Mouse (Mus musculus) retina, postnatal 1 day (tissue): ENCODE results near the gene Dst.

Experiments
- DNase-seq: peaks from one replicate; pipeline ENCODE4 v3.0.0-alpha.2; 2012

Dst gene

DNA sequence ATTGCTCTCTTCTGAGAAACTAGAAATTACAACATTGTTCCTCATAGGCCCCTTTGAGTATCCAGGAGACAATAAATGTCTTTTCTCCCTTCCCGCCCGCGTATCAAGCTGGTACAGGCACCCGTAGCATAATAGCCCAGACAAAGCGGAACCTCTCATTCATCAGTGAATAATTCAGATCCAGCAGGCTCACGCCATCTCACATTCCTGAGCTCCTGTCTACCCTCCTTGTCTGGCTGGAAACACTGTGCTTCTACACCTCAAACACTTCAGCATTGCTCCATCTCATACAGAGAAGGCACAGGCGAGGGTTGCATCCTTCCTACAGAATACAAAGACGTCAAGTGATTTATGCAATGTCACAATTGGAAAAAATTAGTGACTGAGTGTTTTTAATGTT lies 23.8 kb downstream of the Dst start:
- DNase-seq, result no peak

DNA sequence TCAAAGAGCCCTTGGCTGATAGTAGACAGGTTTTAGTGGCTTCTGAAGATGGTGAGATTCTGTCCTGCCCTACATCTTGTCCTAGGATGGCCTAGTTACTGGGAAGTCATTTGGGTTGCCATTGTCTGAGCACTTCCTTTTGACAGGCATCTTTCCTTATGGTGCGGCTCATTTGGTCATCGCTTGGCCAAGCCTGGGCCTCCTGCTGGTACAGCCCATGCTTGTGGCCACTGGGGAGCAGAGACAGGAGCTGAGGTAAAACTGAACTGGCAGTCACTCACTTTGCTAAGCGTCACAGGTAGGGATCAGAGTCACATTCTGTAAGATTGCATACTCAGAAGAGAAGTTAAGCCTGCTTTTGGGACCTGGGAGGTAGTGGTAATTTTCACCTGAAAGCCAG lies 24.2 kb downstream of the Dst start:
- no peak for DNase-seq

DNA sequence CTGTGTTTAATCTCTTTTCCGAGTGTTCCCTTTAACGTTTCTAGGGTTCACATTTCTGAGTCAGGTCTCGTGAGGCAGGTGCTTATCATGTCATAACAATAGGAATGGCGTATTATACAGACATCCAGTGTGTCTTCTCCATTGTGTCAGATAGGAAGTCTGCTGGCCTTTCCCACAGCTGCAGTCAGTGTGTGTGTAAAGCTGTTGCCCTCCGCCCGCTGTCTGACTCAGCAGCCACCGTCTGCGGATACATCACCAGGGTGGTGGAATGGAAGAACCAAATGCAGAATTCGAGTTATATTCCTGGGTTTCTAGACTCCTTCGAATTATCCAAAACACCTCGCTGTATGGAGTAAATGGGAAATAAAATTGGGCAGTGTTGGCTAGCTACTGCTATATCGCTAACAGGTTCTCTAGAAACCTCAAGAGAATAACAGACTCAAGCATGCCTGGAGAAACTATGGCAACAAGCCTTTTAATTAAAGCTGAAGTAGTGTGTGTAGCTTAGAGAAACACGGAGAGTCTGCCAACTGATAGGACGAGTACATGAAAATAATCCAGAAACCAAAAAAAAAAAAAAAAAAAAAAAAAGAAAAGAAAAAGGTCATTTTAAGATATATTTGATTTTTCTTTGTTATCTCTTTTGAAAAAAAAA lies 24.9 kb downstream of the Dst start:
- DNase-seq, result no peak

DNA sequence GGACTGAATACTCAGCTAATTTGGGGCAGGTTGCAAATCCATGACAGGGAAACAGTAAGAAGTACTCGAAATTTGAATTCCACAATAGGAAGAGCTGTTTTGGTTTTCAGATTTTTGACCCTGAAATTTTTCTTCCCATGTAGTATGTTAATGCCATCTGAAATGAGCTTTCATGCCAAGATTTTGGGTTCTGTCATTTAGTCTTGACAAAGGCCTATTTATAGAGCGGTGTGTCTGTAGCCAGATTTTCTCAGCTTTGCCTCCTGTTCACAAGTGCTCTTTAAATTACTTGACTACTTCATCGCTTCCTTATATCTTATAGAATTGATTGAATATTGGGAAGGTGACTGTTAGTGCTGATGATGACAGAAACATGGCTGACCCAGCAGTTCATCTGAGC lies 27.9 kb downstream of the Dst start:
- DNase-seq, result no peak

DNA sequence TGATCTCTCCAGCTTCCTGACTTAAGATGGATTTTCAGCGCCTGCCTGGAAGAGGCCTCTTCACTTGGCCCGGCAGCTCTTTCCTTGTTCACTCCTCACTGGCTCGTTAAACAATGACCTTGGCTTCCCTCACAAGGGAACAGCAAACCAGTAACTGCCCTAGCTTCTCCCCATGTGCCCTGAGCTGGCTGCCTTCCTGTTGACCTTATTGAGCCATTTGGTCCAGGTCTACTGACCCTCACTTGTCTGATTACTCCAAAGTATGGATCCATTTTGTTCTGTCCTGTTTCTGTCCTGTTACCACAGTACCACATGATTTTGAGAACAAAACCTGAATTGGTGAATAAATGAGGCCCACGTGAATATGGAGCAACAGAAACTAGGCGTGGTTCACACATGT lies 31.8 kb downstream of the Dst start:
- DNase-seq, result no peak

DNA sequence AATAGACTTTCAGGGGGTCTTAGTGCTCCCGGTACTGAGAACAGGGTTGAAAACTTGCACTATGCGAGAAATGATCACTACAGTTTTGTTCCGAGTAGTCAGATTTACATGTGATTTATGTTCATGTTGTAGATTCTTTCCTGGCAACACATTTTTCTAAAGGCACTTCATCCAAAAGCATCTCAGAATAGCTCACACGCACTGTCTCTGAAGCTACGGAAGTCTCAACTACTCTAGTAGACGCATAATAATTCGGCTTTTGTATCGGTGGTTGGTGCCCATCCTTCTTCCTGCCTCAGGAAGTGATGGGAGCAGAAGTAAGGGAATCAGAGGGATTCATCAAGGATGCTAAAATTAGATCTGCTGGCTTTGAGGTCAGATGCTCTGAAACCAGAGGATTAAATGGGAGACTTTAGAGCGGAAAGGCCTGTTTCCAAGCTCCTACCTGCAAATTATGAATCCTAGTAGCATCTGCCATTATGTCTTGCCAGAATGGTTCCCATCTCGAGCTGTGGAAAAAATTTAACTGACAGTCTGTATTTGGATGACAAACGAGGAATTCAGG lies 32.4 kb downstream of the Dst start:
- no peak for DNase-seq

DNA sequence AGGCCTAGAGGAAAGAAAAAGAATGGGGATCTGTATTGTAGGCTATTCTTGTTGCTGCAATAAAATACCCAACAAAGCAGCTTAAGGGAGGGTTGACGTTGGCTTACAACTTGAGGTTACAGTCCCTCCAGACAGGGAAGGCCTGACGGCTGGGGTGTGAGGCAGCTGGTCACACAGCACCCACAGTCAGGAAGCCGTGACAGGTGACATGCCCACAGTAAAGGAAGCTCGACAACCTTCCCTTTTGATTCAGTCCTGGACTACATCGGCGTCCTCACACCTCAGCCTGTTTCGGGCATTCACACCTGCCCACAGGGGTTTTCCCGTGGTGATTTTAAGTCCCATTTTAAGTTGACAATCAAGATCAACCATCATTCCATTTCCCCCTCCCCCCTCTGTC lies 34.6 kb downstream of the Dst start:
- no peak for DNase-seq

DNA sequence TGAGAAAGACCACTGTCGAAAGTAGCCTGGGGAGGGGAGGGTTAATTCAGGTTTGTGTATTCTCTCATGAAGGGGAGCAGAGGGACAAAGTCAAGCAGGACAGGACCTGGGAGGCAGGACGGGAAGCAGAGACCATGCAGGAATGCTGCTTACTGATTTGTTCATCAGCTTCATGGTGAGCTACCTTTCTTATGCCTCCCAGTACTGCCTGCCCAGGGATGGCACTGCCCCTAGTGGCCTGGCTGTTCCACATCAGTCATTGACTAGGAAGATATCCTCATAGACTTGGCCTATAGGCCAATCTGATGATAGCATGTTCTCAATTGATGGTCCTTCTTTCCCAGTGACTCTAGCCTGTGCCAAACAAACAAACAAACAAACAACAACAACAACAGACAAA lies 35.9 kb downstream of the Dst start:
- DNase-seq, result no peak

DNA sequence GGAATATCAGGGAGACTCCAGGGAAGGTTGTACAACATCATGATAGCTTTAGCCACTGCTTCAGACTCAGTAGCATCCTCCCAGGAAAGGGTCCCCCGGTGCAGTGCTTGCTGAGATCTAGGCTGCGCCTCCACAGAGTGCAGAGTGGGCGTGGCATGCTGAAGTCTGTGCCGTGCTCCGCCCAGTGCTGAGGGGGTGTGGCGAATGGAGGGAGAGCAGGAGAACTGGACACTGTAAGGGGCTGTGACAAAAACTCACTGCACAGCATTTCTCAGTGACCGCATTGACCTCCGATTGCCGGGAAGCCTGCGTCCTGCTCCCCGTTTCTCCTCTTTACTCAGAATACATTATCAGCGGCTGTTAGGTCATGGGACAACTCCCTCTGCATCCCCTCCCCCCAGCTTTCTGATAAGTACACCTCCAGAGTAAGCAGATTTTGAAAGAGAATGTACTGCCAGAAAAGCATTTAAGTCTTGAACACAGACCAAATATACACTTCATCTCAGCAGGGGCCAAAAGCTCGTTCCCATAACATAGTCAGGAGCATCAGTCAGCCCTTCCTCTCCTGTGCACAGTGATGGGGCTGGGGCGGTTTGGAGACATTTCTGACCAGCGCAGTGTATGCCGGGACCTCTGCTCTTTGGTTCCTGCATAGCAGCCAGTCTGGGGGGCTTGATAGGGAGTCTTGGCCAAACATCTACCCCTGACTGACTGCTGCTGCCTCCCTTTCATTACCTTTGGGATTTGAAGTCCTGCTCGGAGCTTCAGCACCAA lies 37.1 kb downstream of the Dst start:
- DNase-seq, result peak; percentile 28

DNA sequence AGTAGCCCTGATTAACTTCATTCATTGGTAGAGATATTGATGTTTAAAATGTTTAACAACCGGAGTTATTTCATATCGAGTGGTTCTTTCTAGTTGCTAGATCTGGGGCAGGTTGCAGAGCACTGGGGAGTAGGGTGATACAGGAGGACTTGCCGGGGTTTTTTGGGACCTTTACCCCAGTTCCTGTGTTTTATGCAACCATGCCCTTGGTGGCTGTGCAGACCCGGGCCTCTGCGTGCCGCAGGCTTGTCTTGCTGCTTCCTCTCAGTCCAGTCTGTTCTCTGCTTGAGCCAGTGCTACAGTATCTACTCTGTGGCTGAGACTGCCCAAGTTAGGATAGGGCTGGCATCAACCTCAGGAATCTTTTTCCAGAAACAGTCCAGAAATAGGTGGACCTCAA lies 37.7 kb downstream of the Dst start:
- no peak for DNase-seq

DNA sequence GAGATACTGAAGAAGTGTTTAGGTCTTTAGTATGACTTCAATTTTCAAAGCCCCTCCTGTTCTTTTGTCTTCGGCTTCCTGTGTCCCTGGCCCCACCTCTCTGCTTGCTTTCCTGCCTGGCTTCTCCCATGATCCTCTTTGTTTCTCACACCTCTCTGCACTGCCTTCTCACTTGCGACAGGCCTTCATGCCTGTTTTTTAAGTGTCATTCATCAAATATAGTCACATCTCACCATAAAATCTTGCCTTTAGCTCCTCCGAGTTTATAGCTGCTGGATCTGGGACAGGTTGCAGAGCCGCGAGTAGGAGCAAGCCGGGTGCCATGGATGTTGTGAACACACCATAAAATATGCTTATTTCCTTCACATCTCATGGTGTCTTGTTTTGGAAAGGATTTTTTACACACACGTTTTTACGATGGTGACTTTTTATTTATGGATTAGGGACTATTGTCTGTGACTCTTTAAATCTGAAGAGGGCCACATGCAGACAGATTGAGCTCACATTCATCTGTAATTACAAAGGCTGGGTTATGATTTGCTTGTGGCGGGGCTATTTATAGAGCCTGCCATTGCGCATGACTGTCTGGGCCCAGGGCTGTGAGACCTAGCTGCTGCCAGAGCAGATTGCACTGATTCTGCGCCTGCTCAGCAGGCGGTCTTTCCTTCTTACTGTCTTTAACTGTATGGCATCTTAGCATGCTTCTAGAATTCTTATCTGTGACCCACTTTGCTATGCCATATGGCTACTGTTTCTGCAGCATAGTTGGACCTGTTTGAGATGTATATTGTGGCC lies 38.8 kb downstream of the Dst start:
- peak; percentile 70 for DNase-seq

DNA sequence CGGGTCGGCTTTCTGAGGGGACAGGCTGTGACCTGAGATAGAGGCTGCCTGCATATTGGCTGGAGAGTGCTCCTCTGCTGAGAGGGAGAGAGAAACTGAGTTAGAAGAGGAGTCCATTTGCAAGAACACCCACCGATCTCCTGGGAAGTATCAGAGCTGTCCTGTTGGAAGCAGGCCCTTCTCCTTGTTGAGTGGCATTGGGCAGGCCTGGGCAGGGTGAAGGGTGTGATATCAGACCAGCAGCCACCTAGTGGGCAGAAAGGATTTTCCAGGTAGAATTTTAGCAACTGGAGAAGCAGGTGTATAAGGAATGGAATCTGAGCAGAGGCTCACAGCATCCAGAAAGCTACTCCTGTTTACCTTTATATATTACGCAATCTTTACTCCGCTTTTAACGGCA lies 39.8 kb downstream of the Dst start:
- DNase-seq, result no peak

DNA sequence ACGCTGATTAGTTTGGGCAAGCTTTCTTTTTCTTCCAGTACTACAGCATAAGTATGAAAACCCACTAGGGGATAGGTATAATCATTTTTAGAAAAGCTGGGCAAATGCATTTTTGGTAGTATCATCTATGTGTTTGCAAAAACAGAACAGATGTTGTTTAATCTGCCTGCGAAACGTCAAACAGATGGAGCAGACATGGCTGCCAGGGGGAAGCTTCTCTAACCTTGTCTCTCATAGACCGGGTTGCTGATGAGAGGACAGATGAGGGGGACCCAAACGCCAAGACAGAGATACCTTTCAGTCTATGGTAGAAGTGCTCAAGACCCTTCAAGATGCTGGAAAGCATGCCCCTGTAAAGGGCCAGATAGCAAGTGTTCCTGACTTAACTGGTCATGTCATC lies 40.5 kb downstream of the Dst start:
- DNase-seq, result no peak

DNA sequence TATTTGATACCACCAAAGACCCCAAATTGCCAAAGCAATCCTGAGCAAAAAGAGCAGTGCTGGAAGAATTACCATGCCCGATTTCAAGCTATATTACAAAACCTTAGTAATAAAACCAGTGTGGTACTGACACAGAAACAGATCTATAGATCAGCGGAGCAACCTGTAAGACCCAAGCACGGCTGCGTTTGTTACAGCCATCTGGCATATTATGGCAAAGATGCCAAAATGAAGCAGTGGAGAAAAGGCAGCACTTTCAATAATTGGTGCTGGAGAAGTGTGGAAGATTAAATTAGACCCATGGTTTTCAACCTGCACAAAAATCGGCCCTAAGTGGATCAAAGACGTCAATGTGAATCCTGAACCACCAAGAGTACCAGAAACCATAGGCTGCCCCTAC lies 47.6 kb downstream of the Dst start:
- DNase-seq, result no peak

DNA sequence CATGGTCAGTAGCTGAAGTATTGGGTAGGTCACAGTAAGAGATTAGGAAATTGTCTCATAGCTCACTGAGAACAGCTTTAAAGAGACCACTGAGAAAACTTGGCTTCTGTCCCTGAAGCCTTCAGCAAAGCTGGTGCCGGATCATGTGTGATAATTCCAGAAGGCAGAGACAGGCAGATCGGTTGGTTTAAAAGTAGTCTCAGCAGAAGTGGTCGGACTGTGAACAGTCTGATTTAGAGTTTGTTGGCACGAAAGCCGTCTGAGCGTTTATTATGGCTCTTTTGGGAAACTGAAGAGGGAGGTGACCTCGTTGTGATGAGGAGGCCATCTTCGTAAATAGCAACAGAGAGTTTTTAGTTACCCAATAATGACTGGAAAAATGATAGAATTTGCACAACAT lies 52.4 kb downstream of the Dst start:
- DNase-seq, result no peak

DNA sequence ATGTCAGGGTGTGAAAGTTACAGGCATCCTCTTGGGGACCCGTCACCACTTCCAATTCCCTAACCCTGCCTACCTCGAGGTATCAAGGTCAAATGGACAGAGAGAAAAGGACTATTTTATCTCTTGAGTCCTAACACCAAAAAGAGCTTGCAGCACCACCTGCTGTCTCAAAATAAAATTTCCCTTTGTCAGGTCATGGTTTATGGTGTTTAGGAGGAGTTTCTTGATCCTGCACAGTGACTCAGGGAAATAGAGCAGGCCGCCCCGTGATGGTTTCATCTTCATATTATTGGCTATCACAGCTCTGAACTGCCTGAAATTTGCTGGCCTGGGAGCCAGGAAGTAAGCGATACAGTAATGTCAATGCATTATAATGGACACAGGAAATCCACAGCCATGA lies 56.6 kb downstream of the Dst start:
- DNase-seq, result peak; percentile 73

DNA sequence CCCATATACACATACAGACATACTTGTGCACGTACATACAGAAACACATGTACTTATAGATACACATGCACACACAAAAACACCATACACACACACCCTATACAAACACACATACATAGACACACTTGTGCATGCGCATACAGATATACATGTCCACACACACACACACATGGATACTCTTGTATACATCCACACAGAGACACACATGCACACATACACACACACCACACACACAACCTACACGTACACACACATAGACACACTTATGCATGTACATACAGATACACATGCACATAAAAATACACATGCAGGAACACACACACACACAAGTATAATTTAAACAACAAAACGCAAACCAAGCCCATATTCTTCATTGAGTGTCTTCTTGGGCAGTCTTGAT lies 57.8 kb downstream of the Dst start:
- DNase-seq, result no peak

DNA sequence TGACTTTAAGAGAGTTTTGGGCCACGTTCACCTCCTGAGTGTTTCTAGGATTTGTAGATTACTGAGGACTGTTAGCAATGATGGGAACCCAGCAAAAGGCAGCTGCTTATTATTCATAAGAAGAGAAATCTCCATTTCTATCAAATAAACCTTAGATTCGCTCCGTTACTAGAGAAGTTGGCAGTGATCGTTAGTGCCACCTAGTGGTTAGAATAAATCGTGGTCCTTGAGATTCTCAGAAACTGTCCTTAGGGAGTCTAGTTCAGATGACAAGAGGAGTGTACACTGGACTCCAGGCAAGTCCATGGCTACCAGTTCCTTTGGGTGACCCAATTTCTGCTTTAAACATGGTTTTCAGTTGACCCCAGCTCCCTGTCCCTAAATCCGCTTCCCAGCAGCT lies 58.3 kb downstream of the Dst start:
- DNase-seq, result peak; percentile 83

DNA sequence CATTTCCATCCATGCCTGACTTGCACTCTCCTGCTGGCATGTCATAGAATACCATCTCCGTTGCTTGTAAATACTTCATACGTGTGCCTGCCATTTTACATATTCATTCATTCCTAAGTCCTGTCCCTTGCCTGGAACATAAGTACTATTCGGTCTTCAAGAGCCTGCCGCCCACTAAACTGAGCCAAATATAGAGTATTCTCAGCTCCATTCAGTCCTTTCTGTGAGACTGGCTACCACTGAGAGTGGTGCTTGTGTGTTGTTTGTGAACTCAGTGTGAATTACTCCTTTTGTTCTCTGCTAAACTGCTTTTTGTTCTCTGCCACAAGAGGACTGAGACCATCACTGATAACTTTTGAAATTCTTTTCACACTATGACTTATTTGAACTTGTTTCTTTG lies 59.2 kb downstream of the Dst start:
- DNase-seq, result no peak

DNA sequence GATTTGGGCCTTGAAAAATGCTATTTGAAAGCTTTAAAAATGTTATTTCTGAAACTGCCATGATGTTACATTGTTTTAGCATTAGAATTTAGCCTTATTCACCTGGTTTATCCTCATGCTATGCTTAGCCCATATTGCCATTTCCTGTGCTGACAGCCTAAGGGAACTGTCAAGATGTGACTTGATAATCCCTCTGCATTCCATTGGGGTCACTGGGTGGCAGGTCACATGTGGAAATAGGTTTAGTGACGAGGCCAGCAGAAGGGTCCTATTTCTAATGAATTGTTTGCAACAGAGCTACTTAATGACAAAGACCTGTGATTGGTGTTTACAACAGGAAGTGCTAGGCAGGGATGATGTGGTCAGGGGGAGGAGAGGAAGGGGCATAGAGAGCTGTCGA lies 61.9 kb downstream of the Dst start:
- peak; percentile 15 for DNase-seq

DNA sequence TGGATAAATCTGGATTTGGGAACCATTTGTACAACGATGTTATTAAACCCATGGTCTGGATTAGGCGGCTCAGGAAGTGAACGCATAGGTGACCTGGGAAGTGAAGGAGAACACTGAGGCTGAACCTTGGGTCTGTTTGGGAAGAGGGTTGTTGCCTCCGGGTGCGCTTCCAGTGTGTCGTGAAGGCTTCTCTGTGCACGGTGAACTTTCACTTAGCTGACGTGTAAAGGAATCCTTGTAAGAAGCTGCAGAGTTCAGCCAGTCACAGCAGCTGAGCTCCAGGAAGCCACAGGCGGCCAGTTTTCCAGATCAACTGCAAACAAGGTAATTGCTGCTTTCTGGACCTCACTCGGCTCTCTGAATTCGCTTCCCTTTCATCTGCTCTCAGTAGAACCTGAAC lies 66.4 kb downstream of the Dst start:
- no peak for DNase-seq

DNA sequence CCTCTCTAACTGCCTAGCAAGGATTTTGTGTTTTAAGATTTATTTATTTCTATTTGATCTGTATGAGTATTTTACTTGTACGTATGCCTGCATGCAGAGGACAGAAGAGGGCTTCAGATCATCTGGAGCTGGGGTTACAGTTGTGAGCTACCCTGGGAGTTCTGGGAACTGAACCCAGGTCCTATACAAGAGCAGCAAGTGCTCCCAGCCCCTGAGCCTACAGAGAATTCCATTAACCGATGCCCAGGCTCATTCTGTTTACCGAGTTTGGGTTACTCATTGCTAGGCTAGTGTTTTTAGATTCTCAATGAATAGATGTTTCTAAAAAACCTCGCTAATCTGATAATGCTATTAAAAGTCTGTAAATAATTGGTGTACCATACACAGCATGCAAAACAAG lies 67.3 kb downstream of the Dst start:
- no peak for DNase-seq

DNA sequence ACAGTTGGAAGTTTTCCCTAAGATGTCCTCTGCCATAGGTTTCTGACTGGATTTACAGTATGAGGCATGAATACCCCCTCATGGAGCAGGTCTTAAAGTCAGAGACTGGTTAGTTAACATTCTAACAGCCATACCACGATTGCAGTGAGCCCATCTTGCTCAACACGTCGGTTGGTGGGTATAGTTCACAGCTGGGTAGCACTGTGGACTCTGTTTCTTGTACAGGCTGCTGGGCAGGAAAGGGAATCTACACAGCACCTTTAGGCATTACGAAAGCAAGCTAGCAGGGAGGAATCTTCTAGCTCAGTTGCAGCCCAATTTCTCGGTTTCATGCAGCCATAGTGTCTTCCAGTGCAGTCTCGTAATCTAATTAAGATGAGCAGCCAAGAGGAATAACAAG lies 69.8 kb downstream of the Dst start:
- DNase-seq, result no peak

DNA sequence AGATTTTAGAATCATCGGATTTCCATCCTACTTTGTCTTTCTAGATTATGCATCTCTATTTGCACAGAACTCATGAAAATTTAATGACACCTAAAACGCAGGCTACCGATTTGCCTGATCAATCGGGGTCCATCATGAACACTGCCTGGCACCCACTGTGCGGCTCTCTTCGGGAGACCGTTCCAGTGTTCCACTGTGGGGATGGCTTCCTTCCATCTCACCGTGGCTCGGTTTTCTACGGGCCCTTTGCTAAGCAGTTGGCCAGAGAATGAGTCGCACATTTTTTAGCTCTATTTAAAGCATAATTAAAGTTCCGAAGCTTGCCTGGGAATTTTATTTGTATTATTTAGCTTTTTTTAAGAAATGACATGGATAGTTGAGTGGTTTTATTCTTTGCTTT lies 72.4 kb downstream of the Dst start:
- DNase-seq, result no peak
